Mouse (Mus musculus): ENCODE measurements at regions not wholly inside any gene's neighbourhood (a gene's known extent, or its start where the extent isn't known, plus 50 kb on each side); places are given as distances from the start of the nearest gene placed in this dataset.

DNA sequence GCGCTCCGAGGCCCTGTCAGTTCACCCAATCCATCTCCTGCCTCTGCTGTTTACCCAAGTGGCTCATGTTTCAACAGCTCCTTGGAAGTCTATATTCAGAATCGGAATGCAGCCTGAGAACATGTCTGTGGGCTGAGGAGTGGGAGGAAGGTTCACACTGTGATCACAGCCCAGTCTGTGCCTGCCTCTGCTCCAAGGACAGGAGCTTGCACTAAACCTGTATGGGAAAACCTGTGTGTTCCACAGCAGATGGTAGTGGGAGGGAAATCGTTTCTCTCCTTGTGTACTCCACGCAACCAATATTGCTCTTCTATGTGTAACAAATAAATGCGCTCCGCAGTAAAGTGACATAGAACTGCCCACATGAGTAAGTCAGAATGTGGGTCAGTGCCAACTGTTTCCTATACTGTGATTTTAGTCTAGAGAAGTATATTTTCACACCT lies 514.0 kb upstream of the Epha7 start:
- no peak for DNase-seq (ENCODE audit: low spot score)
- no peak overlapping the region for H3K4me3 ChIP-seq (ENCODE audit: low read depth, low read length)
- WGBS = 51% methylated on average over 7 of the region's 7 CpGs
- H3K27me3 ChIP-seq (replicated peaks; ENCODE audit: control insufficient read depth, insufficient read depth, low read length) = no peaks in the 10 kb centered on the region
- H3K36me3 ChIP-seq (ENCODE audit: control insufficient read depth, insufficient read depth, low read length) = no peaks in the 10 kb centered on the region
- H3K4me2 ChIP-seq (ENCODE audit: low read length) = no peak overlapping the region
- no peak for ATAC-seq (replicated peaks; ENCODE audit: low FRiP score, low TSS enrichment, low read depth)
- no peak overlapping the region for H3K27ac ChIP-seq (ENCODE audit: low read depth)
- H3K9me3 ChIP-seq (ENCODE audit: control insufficient read depth, low read length) = no peaks in the 10 kb centered on the region
- H3K4me1 ChIP-seq (replicated peaks; ENCODE audit: control insufficient read depth, insufficient read depth, low read length) = no peaks in the 10 kb centered on the region
- H3K9ac ChIP-seq (ENCODE audit: low read length) = no peak overlapping the region

DNA sequence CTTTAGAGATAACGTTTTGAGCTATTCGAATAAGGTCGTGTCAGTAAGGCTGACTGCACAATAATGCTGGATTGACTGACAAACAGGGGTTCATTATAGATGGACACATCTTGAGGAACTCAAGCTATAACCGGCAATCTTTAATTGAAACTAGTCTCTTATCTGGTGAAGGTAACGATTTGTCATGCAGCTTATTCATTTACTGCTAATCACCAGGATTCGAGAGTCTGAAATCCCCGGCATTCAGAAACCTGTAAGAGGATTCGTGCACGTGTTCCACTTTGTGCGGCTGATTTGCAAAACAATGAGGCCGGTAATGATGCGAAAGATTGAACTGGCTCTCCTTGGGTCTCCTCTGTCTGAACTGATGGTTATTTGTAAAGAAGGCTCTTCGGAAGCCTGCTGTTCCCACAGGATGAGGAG lies 512.9 kb upstream of the Epha7 start:
- Histone ChIP-seq H3K4me1 (replicated peaks; ENCODE audit: control insufficient read depth, insufficient read depth, low read length) (no peaks in the 10 kb centered on the region), H3K9me3 (ENCODE audit: control insufficient read depth, low read length) (no peaks in the 10 kb centered on the region), H3K27me3 (replicated peaks; ENCODE audit: control insufficient read depth, insufficient read depth, low read length) (no peaks in the 10 kb centered on the region), H3K4me2 (ENCODE audit: low read length) (no peak overlapping the region), H3K9ac (ENCODE audit: low read length) (no peak overlapping the region), H3K4me3 (ENCODE audit: low read depth, low read length) (no peak overlapping the region), H3K36me3 (ENCODE audit: control insufficient read depth, insufficient read depth, low read length) (no peaks in the 10 kb centered on the region), H3K27ac (ENCODE audit: low read depth) (no peak overlapping the region)
- WGBS = 68% methylated on average over 13 of the region's 13 CpGs
- DNase-seq (ENCODE audit: low spot score) (no peak), ATAC-seq (replicated peaks; ENCODE audit: low FRiP score, low TSS enrichment, low read depth) (no peak)

- Histone ChIP-seq H3K4me1 (replicated peaks; ENCODE audit: control insufficient read depth, insufficient read depth, low read length) (no peaks in the 10 kb centered on the region), H3K27ac (ENCODE audit: low read depth) (no peak overlapping the region), H3K27me3 (replicated peaks; ENCODE audit: control insufficient read depth, insufficient read depth, low read length) (no peaks in the 10 kb centered on the region), H3K4me3 (ENCODE audit: low read depth, low read length) (no peak overlapping the region), H3K9ac (ENCODE audit: low read length) (no peak overlapping the region), H3K9me3 (ENCODE audit: control insufficient read depth, low read length) (no peaks in the 10 kb centered on the region), H3K4me2 (ENCODE audit: low read length) (no peak overlapping the region), H3K36me3 (ENCODE audit: control insufficient read depth, insufficient read depth, low read length) (no peaks in the 10 kb centered on the region)
- DNase-seq (ENCODE audit: low spot score) = no peak
- 83% methylated on average over 1 of the region's 1 CpGs for WGBS
- ATAC-seq (replicated peaks; ENCODE audit: low FRiP score, low TSS enrichment, low read depth) = no peak
Measured at GRCm38 (mm10) chr4:28301686-28302085, 511.2 kb upstream of the Epha7 start.

GRCm38 (mm10) chr4:28331036-28331435 lies 481.9 kb upstream of the Epha7 start:
- no peaks in the 10 kb centered on the region for H3K27me3 ChIP-seq (replicated peaks; ENCODE audit: control insufficient read depth, insufficient read depth, low read length)
- WGBS = 86% methylated on average over 1 of the region's 1 CpGs
- no peak for DNase-seq (ENCODE audit: low spot score)
- no peak for ATAC-seq (replicated peaks; ENCODE audit: low FRiP score, low TSS enrichment, low read depth)
- H3K4me1 ChIP-seq (replicated peaks; ENCODE audit: control insufficient read depth, insufficient read depth, low read length) = no peaks in the 10 kb centered on the region
- no peak overlapping the region for H3K27ac ChIP-seq (ENCODE audit: low read depth)
- H3K36me3 ChIP-seq (ENCODE audit: control insufficient read depth, insufficient read depth, low read length) = no peaks in the 10 kb centered on the region
- H3K9ac ChIP-seq (ENCODE audit: low read length) = no peak overlapping the region
- H3K4me2 ChIP-seq (ENCODE audit: low read length) = no peak overlapping the region
- H3K4me3 ChIP-seq (ENCODE audit: low read depth, low read length) = no peak overlapping the region
- H3K9me3 ChIP-seq (ENCODE audit: control insufficient read depth, low read length) = no peaks in the 10 kb centered on the region

- H3K9ac ChIP-seq (ENCODE audit: low read length) = no peak overlapping the region
Measured at GRCm38 (mm10) chr4:28364566-28364965, 448.4 kb upstream of the Epha7 start.

GRCm38 (mm10) chr4:28377087-28377486 lies 435.8 kb upstream of the Epha7 start:
- DNase-seq (ENCODE audit: low spot score) (peak; percentile 52), ATAC-seq (replicated peaks; ENCODE audit: low FRiP score, low TSS enrichment, low read depth) (0 out of 2 replicates have a peak, but pooled peaks have one; percentile 47)
- Histone ChIP-seq H3K4me2 (ENCODE audit: low read length) (no peak overlapping the region), H3K4me3 (ENCODE audit: low read depth, low read length) (no peak overlapping the region), H3K27me3 (replicated peaks; ENCODE audit: control insufficient read depth, insufficient read depth, low read length) (no peaks in the 10 kb centered on the region), H3K36me3 (ENCODE audit: control insufficient read depth, insufficient read depth, low read length) (no peaks in the 10 kb centered on the region), H3K9ac (ENCODE audit: low read length) (no peak overlapping the region), H3K27ac (ENCODE audit: low read depth) (no peak overlapping the region), H3K4me1 (replicated peaks; ENCODE audit: control insufficient read depth, insufficient read depth, low read length) (0 out of 2 replicates have a peak, but pooled peaks cover 11% of the 10 kb centered on the region), H3K9me3 (ENCODE audit: control insufficient read depth, low read length) (no peaks in the 10 kb centered on the region)

More at GRCm38 (mm10) chr4:28364566-28364965, 448.4 kb upstream of the Epha7 start:
- Histone ChIP-seq H3K4me3 (ENCODE audit: low read depth, low read length) (no peak overlapping the region), H3K4me2 (ENCODE audit: low read length) (no peak overlapping the region), H3K27ac (ENCODE audit: low read depth) (no peak overlapping the region), H3K27me3 (replicated peaks; ENCODE audit: control insufficient read depth, insufficient read depth, low read length) (no peaks in the 10 kb centered on the region), H3K4me1 (replicated peaks; ENCODE audit: control insufficient read depth, insufficient read depth, low read length) (no peaks in the 10 kb centered on the region), H3K36me3 (ENCODE audit: control insufficient read depth, insufficient read depth, low read length) (no peaks in the 10 kb centered on the region), H3K9me3 (ENCODE audit: control insufficient read depth, low read length) (no peaks in the 10 kb centered on the region)
- no peak for ATAC-seq (replicated peaks; ENCODE audit: low FRiP score, low TSS enrichment, low read depth)
- WGBS = 58% methylated on average over 1 of the region's 1 CpGs
- DNase-seq (ENCODE audit: low spot score) = no peak

- WGBS = 10% methylated on average over 1 of the region's 1 CpGs
- 0 out of 2 replicates have a peak, but pooled peaks cover 11% of the 10 kb centered on the region for H3K4me1 ChIP-seq (replicated peaks; ENCODE audit: control insufficient read depth, insufficient read depth, low read length)
- H3K27me3 ChIP-seq (replicated peaks; ENCODE audit: control insufficient read depth, insufficient read depth, low read length) = no peaks in the 10 kb centered on the region
- no peak overlapping the region for H3K27ac ChIP-seq (ENCODE audit: low read depth)
- no peak overlapping the region for H3K4me2 ChIP-seq (ENCODE audit: low read length)
- no peaks in the 10 kb centered on the region for H3K9me3 ChIP-seq (ENCODE audit: control insufficient read depth, low read length)
- ATAC-seq (replicated peaks; ENCODE audit: low FRiP score, low TSS enrichment, low read depth) (no peak), DNase-seq (ENCODE audit: low spot score) (no peak)
- no peaks in the 10 kb centered on the region for H3K36me3 ChIP-seq (ENCODE audit: control insufficient read depth, insufficient read depth, low read length)
- no peak overlapping the region for H3K9ac ChIP-seq (ENCODE audit: low read length)
- H3K4me3 ChIP-seq (ENCODE audit: low read depth, low read length) = no peak overlapping the region
Measured at GRCm38 (mm10) chr4:28378661-28379060, 434.3 kb upstream of the Epha7 start.

GRCm38 (mm10) chr4:28424341-28424740 lies 388.6 kb upstream of the Epha7 start:
- Histone ChIP-seq H3K27ac (ENCODE audit: low read depth) (no peak overlapping the region), H3K9me3 (ENCODE audit: control insufficient read depth, low read length) (no peaks in the 10 kb centered on the region), H3K9ac (ENCODE audit: low read length) (no peak overlapping the region), H3K4me3 (ENCODE audit: low read depth, low read length) (no peak overlapping the region), H3K36me3 (ENCODE audit: control insufficient read depth, insufficient read depth, low read length) (no peaks in the 10 kb centered on the region), H3K4me1 (replicated peaks; ENCODE audit: control insufficient read depth, insufficient read depth, low read length) (no peaks in the 10 kb centered on the region), H3K4me2 (ENCODE audit: low read length) (no peak overlapping the region), H3K27me3 (replicated peaks; ENCODE audit: control insufficient read depth, insufficient read depth, low read length) (no peaks in the 10 kb centered on the region)
- WGBS = 50% methylated on average over 1 of the region's 1 CpGs
- no peak for ATAC-seq (replicated peaks; ENCODE audit: low FRiP score, low TSS enrichment, low read depth)
- DNase-seq (ENCODE audit: low spot score) = no peak

- no peak for ATAC-seq (replicated peaks; ENCODE audit: low FRiP score, low TSS enrichment, low read depth)
- H3K27me3 ChIP-seq (replicated peaks; ENCODE audit: control insufficient read depth, insufficient read depth, low read length) = no peaks in the 10 kb centered on the region
- DNase-seq (ENCODE audit: low spot score) = no peak
- no peak overlapping the region for H3K9ac ChIP-seq (ENCODE audit: low read length)
- H3K4me3 ChIP-seq (ENCODE audit: low read depth, low read length) = no peak overlapping the region
- H3K4me2 ChIP-seq (ENCODE audit: low read length) = no peak overlapping the region
- WGBS = 58% methylated on average over 1 of the region's 1 CpGs
- no peaks in the 10 kb centered on the region for H3K9me3 ChIP-seq (ENCODE audit: control insufficient read depth, low read length)
- no peaks in the 10 kb centered on the region for H3K4me1 ChIP-seq (replicated peaks; ENCODE audit: control insufficient read depth, insufficient read depth, low read length)
- no peaks in the 10 kb centered on the region for H3K36me3 ChIP-seq (ENCODE audit: control insufficient read depth, insufficient read depth, low read length)
- no peak overlapping the region for H3K27ac ChIP-seq (ENCODE audit: low read depth)
Measured at GRCm38 (mm10) chr4:28440161-28440560, 372.8 kb upstream of the Epha7 start.
